ENCODE assay signal across 12 mouse cellular contexts in the genomic region with DNA sequence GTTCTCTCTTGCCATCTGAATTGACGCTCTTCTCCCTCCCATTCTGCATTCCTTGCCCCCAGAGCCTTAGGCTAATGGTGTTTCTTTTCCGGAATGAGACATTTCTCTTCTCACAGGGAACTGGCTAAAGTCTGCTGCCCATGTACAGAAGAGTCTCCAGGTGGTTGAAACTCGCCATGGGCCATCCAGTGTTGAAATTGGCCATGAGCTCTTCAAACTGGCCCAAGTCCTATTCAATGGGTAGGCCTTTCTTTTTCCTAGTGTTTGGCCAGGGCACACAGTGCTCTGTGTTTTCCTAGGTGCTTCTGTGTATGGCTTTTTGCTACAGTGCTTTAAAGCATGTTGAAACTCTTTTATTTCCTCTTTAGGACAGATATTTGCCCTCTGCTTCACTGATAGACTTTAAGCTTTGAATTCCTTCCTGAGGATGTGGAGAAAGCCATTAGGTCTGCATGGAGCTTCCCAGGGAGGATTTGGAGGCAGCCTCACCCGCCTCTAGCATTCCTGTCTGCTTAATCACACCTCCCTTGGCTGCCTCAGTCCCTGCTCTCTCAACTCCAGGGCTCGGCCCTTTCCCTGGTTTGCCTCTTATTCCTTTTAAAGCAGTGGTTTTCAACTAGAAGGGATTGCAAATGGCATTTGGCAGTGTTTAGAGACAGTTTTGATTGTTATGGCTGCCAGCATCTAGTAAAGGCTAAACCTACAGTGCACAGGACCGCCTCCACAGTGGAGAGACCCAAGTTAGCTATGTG. TPM values are rescaled to one million over a fixed set of nuclear protein-coding genes. Genes with fewer than 3 reads are reported as not detected.
DNase-seq lines count a peak whose midpoint lies in the region; ATAC-seq and TF ChIP-seq lines count a peak whose summit lies in the region.
"Had no signal": no experiment of that assay in that cellular context is flagged by ENCODE, and none has a peak within 500 bp of the region (broad histone marks: within the 10 kb centered on the region; RNA-seq: fewer than 3 reads in every experiment).

No protein-coding gene starts in this region.

- intact Hi-C loops in gastrocnemius, adult 2 months (cut with DNase I), result loop anchor here (2.0 to 5.0 kb wide), 2 partner anchors 55 to 169 kb away; no protein-coding TSS in a partner anchor

- H3K27ac ChIP-seq in liver, postnatal 0 days (ENCODE audit: low read depth), result peak overlapping the region; percentile 34; the same call in 1 of the 2 replicates
- no peak overlapping the region for H3K27ac ChIP-seq in liver, embryonic 12.5 days
- H3K27ac ChIP-seq in gastrocnemius, adult 2 months, result peak overlapping the region; percentile 88
- peak overlapping the region; percentile 31; the same call in 1 of the 2 replicates for H3K27ac ChIP-seq in stomach, embryonic 15.5 days
- H3K27ac ChIP-seq: forebrain, embryonic 15.5 days; kidney, embryonic 15.5 days; liver, embryonic 13.5 days had no signal

- H3K4me3 ChIP-seq in liver, postnatal 0 days (ENCODE audit: low read depth, low read length), result no peak overlapping the region
- H3K4me3 ChIP-seq in liver, embryonic 12.5 days, result no peak overlapping the region
- no peak overlapping the region for H3K4me3 ChIP-seq in gastrocnemius, adult 2 months
- no peak overlapping the region for H3K4me3 ChIP-seq in stomach, embryonic 15.5 days (replicated peaks)
- H3K4me3 ChIP-seq: forebrain, embryonic 15.5 days; kidney, embryonic 15.5 days; liver, embryonic 13.5 days had no signal

- no peak for ATAC-seq in liver, postnatal 0 days
- ATAC-seq in liver, embryonic 12.5 days, result no peak
- peak; percentile 39; the same call in 1 of the 2 replicates for ATAC-seq in stomach, embryonic 15.5 days (ENCODE audit: insufficient read depth, low FRiP score, low read depth)
- ATAC-seq in erythroblast, adult 5-6 weeks (replicated peaks; ENCODE audit: low FRiP score, poor library complexity, severe bottlenecking), result no peak
- ATAC-seq: forebrain, embryonic 15.5 days had no signal

- no peak overlapping the region for H3K9ac ChIP-seq in liver, postnatal 0 days (replicated peaks)
- no peak overlapping the region for H3K9ac ChIP-seq in liver, embryonic 12.5 days
- no peak overlapping the region for H3K9ac ChIP-seq in stomach, embryonic 15.5 days
- H3K9ac ChIP-seq: forebrain, embryonic 15.5 days; kidney, embryonic 15.5 days; liver, embryonic 13.5 days had no signal

- no peaks in the 10 kb centered on the region for H3K27me3 ChIP-seq in liver, postnatal 0 days (ENCODE audit: insufficient read depth, low read length)
- no peaks in the 10 kb centered on the region for H3K27me3 ChIP-seq in liver, embryonic 12.5 days (replicated peaks)
- H3K27me3 ChIP-seq in stomach, embryonic 15.5 days (replicated peaks), result no peaks in the 10 kb centered on the region
- H3K27me3 ChIP-seq: forebrain, embryonic 15.5 days; kidney, embryonic 15.5 days; liver, embryonic 13.5 days had no signal

- H3K36me3 ChIP-seq in liver, postnatal 0 days (replicated peaks; ENCODE audit: insufficient read depth, low read length), result no peaks in the 10 kb centered on the region; the same call in 1 of the 2 replicates
- H3K36me3 ChIP-seq in liver, embryonic 12.5 days, result no peaks in the 10 kb centered on the region
- no peaks in the 10 kb centered on the region for H3K36me3 ChIP-seq in stomach, embryonic 15.5 days
- H3K36me3 ChIP-seq: forebrain, embryonic 15.5 days; liver, embryonic 13.5 days had no signal

- TF ChIP-seq EP300 in liver, postnatal 0 days (IDR thresholded peaks at IDR 0.05; ENCODE audit: low read depth), result no peak

- 76% methylated on average over 6 of the region's 6 CpGs for WGBS in liver, postnatal 0 days (ENCODE audit: insufficient replicate concordance)
- WGBS in liver, embryonic 12.5 days (ENCODE audit: insufficient replicate concordance), result 66% methylated on average over 6 of the region's 6 CpGs
- 61% methylated on average over 6 of the region's 6 CpGs for WGBS in stomach, embryonic 15.5 days

- DNase-seq in liver, postnatal 0 days, result no peak
- peak; percentile 71 for DNase-seq in gastrocnemius, adult 2 months
- peak; percentile 38 for DNase-seq in heart, postnatal 4 days
- no peak for DNase-seq in frontal cortex, postnatal 36 days (ENCODE audit: low spot score in 2 of 2)
- DNase-seq in cerebellum, adult 11-12 months, result no peak
- DNase-seq: cerebellum, adult 9-10 months; liver, embryonic 13.5 days had no signal

- peaks cover 10% of the 10 kb centered on the region for H3K4me1 ChIP-seq in liver, postnatal 0 days (ENCODE audit: insufficient read depth)
- H3K4me1 ChIP-seq in liver, embryonic 12.5 days, result peaks cover 8% of the 10 kb centered on the region; the same call in 1 of the 2 replicates
- no peaks in the 10 kb centered on the region for H3K4me1 ChIP-seq in stomach, embryonic 15.5 days
- H3K4me1 ChIP-seq: forebrain, embryonic 15.5 days; kidney, embryonic 15.5 days had no signal

- no peaks in the 10 kb centered on the region for H3K9me3 ChIP-seq in liver, postnatal 0 days (ENCODE audit: low read length)
- no peaks in the 10 kb centered on the region for H3K9me3 ChIP-seq in liver, embryonic 12.5 days (replicated peaks)
- no peaks in the 10 kb centered on the region for H3K9me3 ChIP-seq in stomach, embryonic 15.5 days
- H3K9me3 ChIP-seq: forebrain, embryonic 15.5 days; kidney, embryonic 15.5 days; liver, embryonic 13.5 days had no signal

- H3K4me2 ChIP-seq in liver, postnatal 0 days (ENCODE audit: low read depth, low read length), result no peak overlapping the region; the same call in 1 of the 2 replicates
- no peak overlapping the region for H3K4me2 ChIP-seq in liver, embryonic 12.5 days
- no peak overlapping the region for H3K4me2 ChIP-seq in stomach, embryonic 15.5 days
- H3K4me2 ChIP-seq: forebrain, embryonic 15.5 days; kidney, embryonic 15.5 days; liver, embryonic 13.5 days had no signal

- no peak for TF ChIP-seq CTCF in liver, postnatal 0 days (IDR thresholded peaks at IDR 0.05; ENCODE audit: low read depth)
- no peak for TF ChIP-seq CTCF in gastrocnemius, adult 2 months (IDR thresholded peaks at IDR 0.05)

RNA-seq across cellular contexts. Expression of gene Serpinf1, which starts 19.0 kb away (rescaled TPM):
- polyA plus RNA-seq in liver, postnatal 0 days (2015; fragmentation: Nextera tagmentation; extraction: Ambion mirVana), result 823 and 833 TPM in 2 replicates
- 158 and 172 TPM in 2 replicates for polyA plus RNA-seq in liver, embryonic 12.5 days (2016; fragmentation: Nextera tagmentation; extraction: Ambion mirVana)
- total RNA-seq in gastrocnemius, adult 2 months (2021), result 100 to 1,000 TPM in 1 of 2 experiments, 10 to 100 TPM in 1; 55.5 to 168 TPM
- 10 to 100 TPM; 12.7 to 16.9 TPM for total RNA-seq in heart, postnatal 4 days (2021)
- polyA plus RNA-seq in stomach, embryonic 15.5 days (2015; fragmentation: Nextera tagmentation; extraction: Ambion mirVana), result 49.5 and 62.5 TPM in 2 replicates
- 3.8 and 10.4 TPM in 2 replicates for total RNA-seq in erythroblast, adult 5-6 weeks (2015; ENCODE audit: low replicate concordance)
- 3.7 and 4.9 TPM in 2 replicates for total RNA-seq in erythroblast, adult 5-6 weeks (2017; ENCODE audit: low replicate concordance)

RNA-seq across cellular contexts. Expression of gene Serpinf2, which starts 35.9 kb away (rescaled TPM):
- polyA plus RNA-seq in liver, postnatal 0 days (2015; fragmentation: Nextera tagmentation; extraction: Ambion mirVana), result 975 and 1,049 TPM in 2 replicates
- 351 and 375 TPM in 2 replicates for polyA plus RNA-seq in liver, embryonic 12.5 days (2016; fragmentation: Nextera tagmentation; extraction: Ambion mirVana)
- not detected for total RNA-seq in gastrocnemius, adult 2 months (2021)
- total RNA-seq in heart, postnatal 4 days (2021), result under 1 TPM in 1 of 2 experiments, not detected in 1; 0.11 TPM
- polyA plus RNA-seq in stomach, embryonic 15.5 days (2015; fragmentation: Nextera tagmentation; extraction: Ambion mirVana), result 50.0 and 64.1 TPM in 2 replicates
- total RNA-seq in erythroblast, adult 5-6 weeks (2015; ENCODE audit: low replicate concordance), result 4.6 TPM in 1 of 2 replicates, not detected in the other
- 0.70 and 0.94 TPM in 2 replicates for total RNA-seq in erythroblast, adult 5-6 weeks (2017; ENCODE audit: low replicate concordance)
- polyA plus RNA-seq: forebrain, embryonic 15.5 days had no signal

RNA-seq across cellular contexts. Expression of gene Wdr81, which starts 51.0 kb away (rescaled TPM):
- 8.4 and 9.5 TPM in 2 replicates for polyA plus RNA-seq in liver, postnatal 0 days (2015; fragmentation: Nextera tagmentation; extraction: Ambion mirVana)
- polyA plus RNA-seq in liver, embryonic 12.5 days (2016; fragmentation: Nextera tagmentation; extraction: Ambion mirVana), result 24.8 and 25.0 TPM in 2 replicates
- 1 to 10 TPM; 4.9 to 6.4 TPM for total RNA-seq in gastrocnemius, adult 2 months (2021)
- 1 to 10 TPM; 5.2 to 6.0 TPM for total RNA-seq in heart, postnatal 4 days (2021)
- 6.0 and 6.4 TPM in 2 replicates for polyA plus RNA-seq in stomach, embryonic 15.5 days (2015; fragmentation: Nextera tagmentation; extraction: Ambion mirVana)
- total RNA-seq in erythroblast, adult 5-6 weeks (2015; ENCODE audit: low replicate concordance), result 22.6 and 24.8 TPM in 2 replicates
- 27.3 and 28.2 TPM in 2 replicates for total RNA-seq in erythroblast, adult 5-6 weeks (2017; ENCODE audit: low replicate concordance)

RNA-seq across cellular contexts. Expression of gene Smyd4, which starts 55.2 kb away (rescaled TPM):
- polyA plus RNA-seq in liver, postnatal 0 days (2015; fragmentation: Nextera tagmentation; extraction: Ambion mirVana), result 3.1 TPM in 2 replicates
- 6.9 and 8.6 TPM in 2 replicates for polyA plus RNA-seq in liver, embryonic 12.5 days (2016; fragmentation: Nextera tagmentation; extraction: Ambion mirVana)
- 1 to 10 TPM; 4.0 to 4.3 TPM for total RNA-seq in gastrocnemius, adult 2 months (2021)
- 1 to 10 TPM; 6.4 to 8.5 TPM for total RNA-seq in heart, postnatal 4 days (2021)
- 10.9 and 11.4 TPM in 2 replicates for polyA plus RNA-seq in stomach, embryonic 15.5 days (2015; fragmentation: Nextera tagmentation; extraction: Ambion mirVana)
- 4.0 and 8.5 TPM in 2 replicates for total RNA-seq in erythroblast, adult 5-6 weeks (2015; ENCODE audit: low replicate concordance)
- 1.4 and 2.9 TPM in 2 replicates for total RNA-seq in erythroblast, adult 5-6 weeks (2017; ENCODE audit: low replicate concordance)

RNA-seq across cellular contexts. Expression of gene Rpa1, which starts 55.4 kb away (rescaled TPM):
- polyA plus RNA-seq in liver, postnatal 0 days (2015; fragmentation: Nextera tagmentation; extraction: Ambion mirVana), result 43.5 and 49.3 TPM in 2 replicates
- 143 and 149 TPM in 2 replicates for polyA plus RNA-seq in liver, embryonic 12.5 days (2016; fragmentation: Nextera tagmentation; extraction: Ambion mirVana)
- 10 to 100 TPM; 60.4 to 62.5 TPM for total RNA-seq in gastrocnemius, adult 2 months (2021)
- 100 to 1,000 TPM; 109 to 114 TPM for total RNA-seq in heart, postnatal 4 days (2021)
- 98.5 and 101 TPM in 2 replicates for polyA plus RNA-seq in stomach, embryonic 15.5 days (2015; fragmentation: Nextera tagmentation; extraction: Ambion mirVana)
- 7.5 and 15.7 TPM in 2 replicates for total RNA-seq in erythroblast, adult 5-6 weeks (2015; ENCODE audit: low replicate concordance)
- 47.8 and 64.4 TPM in 2 replicates for total RNA-seq in erythroblast, adult 5-6 weeks (2017; ENCODE audit: low replicate concordance)

Comparison
In these comparisons a context has a peak if more than half of its experiments do, and no peak if none do; other contexts are left out.
1. DNase-seq: peak in gastrocnemius, adult 2 months (single experiment) and heart, postnatal 4 days (single experiment); none in liver, postnatal 0 days (single experiment), frontal cortex, postnatal 36 days (0 of 2) and cerebellum, adult 11-12 months (single experiment).